Mouse (Mus musculus) ES-Bruce4 (cell line): ENCODE measurements around the gene Olfr118. TPM values are rescaled to one million over a fixed set of nuclear protein-coding genes. Genes with fewer than 3 reads are reported as not detected.
"Not testable (repeated sequence)": the region's sequence is repeated elsewhere in the genome, so short reads cannot be mapped to it uniquely, and the experiment has no call there.

Experiments used
- H3K27ac ChIP-seq: 2 replicates; pipeline ENCODE4 v1.5.1; 2012; ENCODE audit warnings: low read length, inconsistent platforms; ENCODE audit not compliant: insufficient read depth
- H3K27me3 ChIP-seq: 2 replicates; pipeline ENCODE4 v1.6.1; 2012; ENCODE audit warnings: mild to moderate bottlenecking, low read length, inconsistent platforms; ENCODE audit not compliant: control insufficient read depth, poor library complexity, insufficient read depth, severe bottlenecking
- H3K36me3 ChIP-seq: 2 replicates; pipeline ENCODE4 v1.6.1; 2012; ENCODE audit warnings: inconsistent platforms, mild to moderate bottlenecking, low read length, moderate library complexity; ENCODE audit not compliant: control insufficient read depth, poor library complexity, insufficient read depth, severe bottlenecking
- H3K4me1 ChIP-seq: one replicate; pipeline ENCODE4 v1.8.1; 2011; ENCODE audit warnings: low read length; ENCODE audit not compliant: control insufficient read depth, insufficient read depth
- H3K4me3 ChIP-seq: 2 replicates; pipeline ENCODE4 v1.5.1; 2011; ENCODE audit warnings: low read depth, mild to moderate bottlenecking, low read length
- H3K9ac ChIP-seq: 2 replicates; pipeline ENCODE4 v1.6.1; 2012; ENCODE audit warnings: low read depth, mild to moderate bottlenecking, inconsistent platforms; ENCODE audit not compliant: poor library complexity, severe bottlenecking
- H3K9me3 ChIP-seq: replicated peaks from 2 replicates; pipeline ENCODE4 v1.6.1; 2012; ENCODE audit warnings: mild to moderate bottlenecking, low read length, inconsistent platforms; ENCODE audit not compliant: control insufficient read depth, poor library complexity, insufficient read depth, severe bottlenecking
- CTCF ChIP-seq: IDR thresholded peaks from one replicate; pipeline ENCODE4 v1.8.1; 2011; ENCODE audit warnings: low read depth, low read length
- EP300 ChIP-seq: IDR thresholded peaks from 2 replicates; pipeline ENCODE4 v1.6.1; 2011; ENCODE audit warnings: low read depth, low read length; ENCODE audit not compliant: insufficient read depth
- POLR2A ChIP-seq: IDR thresholded peaks from one replicate; pipeline ENCODE4 v1.8.1; 2011; ENCODE audit warnings: low read length; ENCODE audit not compliant: insufficient read depth
- polyA plus RNA-seq: library from polyadenylated mRNA; stranded (reverse); fragments of >200 nt; gene quantifications from 2 replicates; pipeline ENCODE4 v1.2.4, GENCODE M21; 2011; ENCODE audit warnings: low read depth; ENCODE audit not compliant: missing spikeins, insufficient read depth, insufficient read length

The Olfr118 gene
- polyA plus RNA-seq: not detected in 2 replicates

- H3K27me3 ChIP-seq: no peaks in the 10 kb centered on the region
- H3K36me3 ChIP-seq: no peaks in the 10 kb centered on the region
- TF ChIP-seq POLR2A (no peak), CTCF (no peak), EP300 (no peak)
- H3K4me3 ChIP-seq: no peak within 1 kb of the TSS
- H3K9ac ChIP-seq: no peak within 1 kb of the TSS
- no peaks in the 10 kb centered on the region for H3K4me1 ChIP-seq
- H3K27ac ChIP-seq: no peak within 1 kb of the TSS
- no peaks in the 10 kb centered on the region for H3K9me3 ChIP-seq
Measured at GRCm38 (mm10) chr17:37666688-37667087, at the start of gene Olfr118. Olfr118 (plus strand) TSS chr17:37666988.

- Histone ChIP-seq H3K36me3 (no peaks in the 10 kb centered on the region), H3K27me3 (no peaks in the 10 kb centered on the region), H3K9ac (no peak within 1 kb of the TSS), H3K27ac (no peak within 1 kb of the TSS), H3K4me3 (no peak within 1 kb of the TSS), H3K9me3 (peaks cover 7% of the 10 kb centered on the region), H3K4me1 (no peaks in the 10 kb centered on the region)
- TF ChIP-seq EP300: no peak
- no peak for TF ChIP-seq POLR2A
- no peak for TF ChIP-seq CTCF
Measured at GRCm38 (mm10) chr17:37627009-37627408, 39.8 kb upstream of the Olfr118 start, which contains the start of the genes Olfr115 and Olfr116. Olfr115 (minus strand) TSS chr17:37627109. Olfr116 (minus strand) TSS chr17:37627199.

- TF ChIP-seq EP300: no peak
- TF ChIP-seq POLR2A: no peak
- no peak for TF ChIP-seq CTCF
- no peaks in the 10 kb centered on the region for H3K4me1 ChIP-seq
Measured at GRCm38 (mm10) chr17:37663682-37664081, 3.1 kb upstream of the Olfr118 start, which contains the start of gene Olfr117. Olfr117 (minus strand) TSS chr17:37663782.

GRCm38 (mm10) chr17:37696264-37696663, 29.5 kb downstream of the Olfr118 start, which contains the start of gene Olfr119:
Olfr119 (plus strand) TSS chr17:37696564.
- not testable (repeated sequence) for H3K9me3 ChIP-seq, H3K4me1 ChIP-seq, H3K27ac ChIP-seq, H3K27me3 ChIP-seq, H3K36me3 ChIP-seq, H3K9ac ChIP-seq, H3K4me3 ChIP-seq

More at GRCm38 (mm10) chr17:37663682-37664081, 3.1 kb upstream of the Olfr118 start, which contains the start of gene Olfr117:
- Histone ChIP-seq H3K27ac (no peak within 1 kb of the TSS), H3K9ac (no peak within 1 kb of the TSS), H3K36me3 (no peaks in the 10 kb centered on the region), H3K9me3 (no peaks in the 10 kb centered on the region), H3K27me3 (no peaks in the 10 kb centered on the region), H3K4me3 (no peak within 1 kb of the TSS)

- no peaks in the 10 kb centered on the region for H3K4me1 ChIP-seq
- no peaks in the 10 kb centered on the region for H3K9me3 ChIP-seq
- no peak within 1 kb of the TSS for H3K9ac ChIP-seq
- no peak within 1 kb of the TSS for H3K27ac ChIP-seq
- TF ChIP-seq POLR2A: no peak
- TF ChIP-seq EP300: no peak
- no peak for TF ChIP-seq CTCF
- H3K4me3 ChIP-seq: no peak within 1 kb of the TSS
- no peaks in the 10 kb centered on the region for H3K36me3 ChIP-seq
- no peaks in the 10 kb centered on the region for H3K27me3 ChIP-seq
Measured at GRCm38 (mm10) chr17:37721508-37721907, 54.7 kb downstream of the Olfr118 start, which contains the start of gene Olfr120. Olfr120 (plus strand) TSS chr17:37721808.

Other genes starting within 250 kb of the Olfr118 start
- gene Olfr108, start 221.5 kb upstream of the Olfr118 start, polyA plus RNA-seq: not detected in 2 replicates
- not detected in 2 replicates for gene Olfr109, start 208.1 kb upstream of the Olfr118 start, polyA plus RNA-seq
- 0.52 TPM in 1 of 2 replicates, not detected in the other for gene H2-M2, start 183.4 kb upstream of the Olfr118 start, polyA plus RNA-seq
- gene Olfr110, start 174.5 kb upstream of the Olfr118 start, polyA plus RNA-seq: not detected in 2 replicates
- not detected in 2 replicates for gene Olfr111, start 159.0 kb upstream of the Olfr118 start, polyA plus RNA-seq
- gene Olfr112, start 97.5 kb upstream of the Olfr118 start, polyA plus RNA-seq: not detected in 2 replicates
- gene Olfr113, start 89.3 kb upstream of the Olfr118 start, polyA plus RNA-seq: not detected in 2 replicates
- not detected in 2 replicates for gene Olfr114, start 74.2 kb upstream of the Olfr118 start, polyA plus RNA-seq
- gene Olfr115, start 39.9 kb upstream of the Olfr118 start, polyA plus RNA-seq: not detected in 2 replicates
- gene Olfr116, start 39.8 kb upstream of the Olfr118 start, polyA plus RNA-seq: not detected in 2 replicates
- not detected in 2 replicates for gene Olfr117, start 3.2 kb upstream of the Olfr118 start, polyA plus RNA-seq
- gene Olfr119, start 29.6 kb downstream of the Olfr118 start, polyA plus RNA-seq: not detected in 2 replicates
- not detected in 2 replicates for gene Olfr120, start 54.8 kb downstream of the Olfr118 start, polyA plus RNA-seq
- not detected in 2 replicates for gene Olfr121, start 81.9 kb downstream of the Olfr118 start, polyA plus RNA-seq
- gene Olfr122, start 101.6 kb downstream of the Olfr118 start, polyA plus RNA-seq: not detected in 2 replicates
- gene Olfr123, start 126.5 kb downstream of the Olfr118 start, polyA plus RNA-seq: not detected in 2 replicates
- not detected in 2 replicates for gene Olfr124, start 132.9 kb downstream of the Olfr118 start, polyA plus RNA-seq
- not detected in 2 replicates for gene Olfr125, start 166.0 kb downstream of the Olfr118 start, polyA plus RNA-seq
- not detected in 2 replicates for gene Olfr126, start 180.5 kb downstream of the Olfr118 start, polyA plus RNA-seq
- gene Olfr127, start 233.4 kb downstream of the Olfr118 start, polyA plus RNA-seq: 0.46 and 0.50 TPM in 2 replicates